Mouse (Mus musculus) forebrain, embryonic 14.5 days (tissue): ENCODE measurements around the gene Plekha1. TPM values are rescaled to one million over a fixed set of nuclear protein-coding genes. Genes with fewer than 3 reads are reported as not detected.
A peak's percentile ranks its signal among the peaks of the same experiment; 100 is the strongest.

Source experiments
- ATAC-seq: fragments of 200-750 bp; cut with Nextera tagmentation; 2 replicates; pipeline ENCODE4 v1.8.0; 2017; ENCODE audit warnings: mild to moderate bottlenecking, moderate library complexity
- DNase-seq: peaks from one replicate; pipeline ENCODE4 v3.0.0-alpha.2; 2015; ENCODE audit warnings: low spot score
- H3K27ac ChIP-seq: fragments of 300-500 bp; sonication (generic); 2 replicates; pipeline ENCODE4 v1.5.1; 2014; ENCODE audit warnings: low read depth, mild to moderate bottlenecking, control low read depth, low read length, moderate library complexity
- H3K27me3 ChIP-seq: fragments of 300-500 bp; sonication (generic); replicated peaks from 2 replicates; pipeline ENCODE4 v1.6.1; 2014; ENCODE audit warnings: low read length, control low read depth, mixed read lengths; ENCODE audit not compliant: control insufficient read depth, insufficient read depth
- H3K36me3 ChIP-seq: fragments of 300-500 bp; sonication (generic); 2 replicates; pipeline ENCODE4 v1.6.1; 2014; ENCODE audit warnings: low read length, control low read depth; ENCODE audit not compliant: control insufficient read depth, insufficient read depth
- H3K4me1 ChIP-seq: fragments of 300-500 bp; sonication (generic); 2 replicates; pipeline ENCODE4 v1.6.1; 2014; ENCODE audit warnings: antibody characterized with exemption, low read length, control low read depth; ENCODE audit not compliant: control insufficient read depth, insufficient read depth
- H3K4me2 ChIP-seq: fragments of 300-500 bp; sonication (generic); 2 replicates; pipeline ENCODE4 v1.6.1; 2014; ENCODE audit warnings: mild to moderate bottlenecking, control low read depth, low read length
- H3K4me3 ChIP-seq: fragments of 300-500 bp; sonication (generic); 2 replicates; pipeline ENCODE4 v1.5.1; 2014; ENCODE audit warnings: low read depth, low read length, control low read depth
- H3K9ac ChIP-seq: fragments of 300-500 bp; sonication (generic); 2 replicates; pipeline ENCODE4 v1.6.1; 2014; ENCODE audit warnings: mild to moderate bottlenecking, low read length, control low read depth, moderate library complexity
- H3K9me3 ChIP-seq: fragments of 300-500 bp; sonication (generic); replicated peaks from 2 replicates; pipeline ENCODE4 v1.6.1; 2016; ENCODE audit warnings: low read length, control low read depth, mixed read lengths; ENCODE audit not compliant: control insufficient read depth
- WGBS: fragments of 180-500 bp; shearing (Covaris S2); extraction: QIAGEN DNeasy Blood & Tissue Kit; methylation state at CpG from one replicate; pipeline ENCODE4 v1.1.7; 2014; 5-methylcytosine and 5-hydroxymethylcytosine counted together
- polyA plus RNA-seq: library from polyadenylated mRNA; unstranded; fragments of >200 nt; fragmentation: Nextera tagmentation; extraction: Ambion mirVana; gene quantifications from 2 replicates; pipeline ENCODE4 v1.2.1, GENCODE M21; 2014

The Plekha1 gene
- polyA plus RNA-seq, 1 experiment from 2014 or later: 30.6 TPM

- Histone ChIP-seq H3K36me3 (no peaks in the 10 kb centered on the region), H3K9me3 (no peaks in the 10 kb centered on the region), H3K9ac (no peak overlapping the region), H3K27ac (no peak overlapping the region), H3K4me2 (no peak overlapping the region), H3K4me1 (no peaks in the 10 kb centered on the region), H3K27me3 (no peaks in the 10 kb centered on the region), H3K4me3 (no peak overlapping the region)
- no peak for DNase-seq
- no peak for ATAC-seq
- 82% methylated on average over 4 of the region's 4 CpGs for whole genome bisulfite sequencing
Observed at GRCm38 (mm10) chr7:130854684-130855292, 10.8 kb upstream of the Plekha1 start.

- no peaks in the 10 kb centered on the region for H3K36me3 ChIP-seq
- ATAC-seq (no peak), DNase-seq (no peak)
- peaks cover 2% of the 10 kb centered on the region for H3K4me1 ChIP-seq
- H3K9me3 ChIP-seq: no peaks in the 10 kb centered on the region
- no peaks in the 10 kb centered on the region for H3K27me3 ChIP-seq
- no peak overlapping the region for H3K4me2 ChIP-seq
- no peak overlapping the region for H3K9ac ChIP-seq
- H3K4me3 ChIP-seq: no peak overlapping the region
- 30% methylated on average over 3 of the region's 3 CpGs for WGBS
- no peak overlapping the region for H3K27ac ChIP-seq
Observed at GRCm38 (mm10) chr7:130855681-130856080, 9.9 kb upstream of the Plekha1 start.

- DNase-seq: no peak
- WGBS: 82% methylated on average over 6 of the region's 6 CpGs
- H3K27ac ChIP-seq: no peak overlapping the region
- no peaks in the 10 kb centered on the region for H3K36me3 ChIP-seq
- peaks cover 14% of the 10 kb centered on the region for H3K4me1 ChIP-seq
- no peaks in the 10 kb centered on the region for H3K27me3 ChIP-seq
- H3K9ac ChIP-seq: no peak overlapping the region
- no peak for ATAC-seq
- H3K4me3 ChIP-seq: no peak overlapping the region
- no peak overlapping the region for H3K4me2 ChIP-seq
- H3K9me3 ChIP-seq: no peaks in the 10 kb centered on the region
Observed at GRCm38 (mm10) chr7:130857973-130858372, 7.6 kb upstream of the Plekha1 start.

GRCm38 (mm10) chr7:130859926-130860325 lies 5.6 kb upstream of the Plekha1 start:
- no peak for ATAC-seq
- Histone ChIP-seq H3K9me3 (no peaks in the 10 kb centered on the region), H3K4me3 (no peak overlapping the region), H3K27ac (no peak overlapping the region), H3K9ac (no peak overlapping the region), H3K4me2 (no peak overlapping the region), H3K4me1 (peaks cover 14% of the 10 kb centered on the region), H3K36me3 (no peaks in the 10 kb centered on the region), H3K27me3 (0 out of 2 replicates have a peak, but pooled peaks cover 5% of the 10 kb centered on the region)
- no peak for DNase-seq
- 17% methylated on average over 4 of the region's 5 CpGs for WGBS

- peak overlapping the region; percentile 0; the same call in 1 of the 2 replicates for H3K9ac ChIP-seq
- 14% methylated on average over 11 of the region's 11 CpGs for WGBS
Observed at GRCm38 (mm10) chr7:130860721-130861142, 4.8 kb upstream of the Plekha1 start.

GRCm38 (mm10) chr7:130862501-130862900 lies 3.1 kb upstream of the Plekha1 start:
- Histone ChIP-seq H3K4me1 (peaks cover 17% of the 10 kb centered on the region), H3K36me3 (no peaks in the 10 kb centered on the region), H3K27me3 (0 out of 2 replicates have a peak, but pooled peaks cover 5% of the 10 kb centered on the region), H3K4me2 (no peak overlapping the region), H3K27ac (no peak overlapping the region), H3K9ac (no peak overlapping the region), H3K9me3 (no peaks in the 10 kb centered on the region), H3K4me3 (no peak overlapping the region)
- no peak for ATAC-seq
- WGBS: 25% methylated on average over 1 of the region's 1 CpGs
- DNase-seq: peak; percentile 63

More at GRCm38 (mm10) chr7:130860721-130861142, 4.8 kb upstream of the Plekha1 start:
- peak; percentile 9; the same call in 1 of the 2 replicates for ATAC-seq
- peak; percentile 68 for DNase-seq
- Histone ChIP-seq H3K36me3 (no peaks in the 10 kb centered on the region), H3K27ac (peak overlapping the region; percentile 50; the same call in 1 of the 2 replicates), H3K27me3 (0 out of 2 replicates have a peak, but pooled peaks cover 5% of the 10 kb centered on the region), H3K4me3 (no peak overlapping the region), H3K4me2 (no peak overlapping the region), H3K4me1 (peaks cover 14% of the 10 kb centered on the region), H3K9me3 (no peaks in the 10 kb centered on the region)

GRCm38 (mm10) chr7:130864711-130865110 lies 845 bp upstream of the Plekha1 start:
- no peak overlapping the region for H3K4me3 ChIP-seq
- DNase-seq: no peak
- H3K27me3 ChIP-seq: 0 out of 2 replicates have a peak, but pooled peaks cover 5% of the 10 kb centered on the region
- H3K36me3 ChIP-seq: no peaks in the 10 kb centered on the region
- H3K4me2 ChIP-seq: no peak overlapping the region
- 86% methylated on average over 7 of the region's 7 CpGs for WGBS
- no peak for ATAC-seq
- no peaks in the 10 kb centered on the region for H3K9me3 ChIP-seq
- no peak overlapping the region for H3K27ac ChIP-seq
- H3K9ac ChIP-seq: no peak overlapping the region
- H3K4me1 ChIP-seq: peaks cover 17% of the 10 kb centered on the region

GRCm38 (mm10) chr7:130866640-130867039 lies 1.1 kb downstream of the Plekha1 start:
- Histone ChIP-seq H3K4me2 (peak overlapping the region; percentile 71), H3K27me3 (0 out of 2 replicates have a peak, but pooled peaks cover 5% of the 10 kb centered on the region), H3K27ac (no peak overlapping the region), H3K9me3 (no peaks in the 10 kb centered on the region), H3K4me3 (peak overlapping the region; percentile 76), H3K4me1 (peaks cover 6% of the 10 kb centered on the region; the same call in 1 of the 2 replicates), H3K9ac (peak overlapping the region; percentile 86), H3K36me3 (no peaks in the 10 kb centered on the region)
- ATAC-seq (no peak), DNase-seq (no peak)
- WGBS: 3% methylated on average over 13 of the region's 13 CpGs

GRCm38 (mm10) chr7:130867256-130867655 lies 1.7 kb downstream of the Plekha1 start:
- Histone ChIP-seq H3K36me3 (no peaks in the 10 kb centered on the region), H3K27me3 (0 out of 2 replicates have a peak, but pooled peaks cover 5% of the 10 kb centered on the region), H3K9me3 (no peaks in the 10 kb centered on the region), H3K4me2 (0 out of 2 replicates have a peak overlapping the region, but pooled peaks have one; percentile 4), H3K4me1 (peaks cover 5% of the 10 kb centered on the region; the same call in 1 of the 2 replicates), H3K9ac (no peak overlapping the region), H3K27ac (no peak overlapping the region), H3K4me3 (peak overlapping the region; percentile 76)
- DNase-seq (no peak), ATAC-seq (no peak)
- 70% methylated on average over 3 of the region's 3 CpGs for WGBS
